Mouse (Mus musculus) liver, embryonic 14.5 days (tissue): ENCODE measurements around the gene Rfx2. TPM values are rescaled to one million over a fixed set of nuclear protein-coding genes. Genes with fewer than 3 reads are reported as not detected.
A peak's percentile ranks its signal among the peaks of the same experiment; 100 is the strongest.

Experiments used
- ATAC-seq: fragments of 200-750 bp; cut with Nextera tagmentation; 2 replicates; pipeline ENCODE4 v1.8.0; 2017; ENCODE audit warnings: moderate number of reproducible peaks, mild to moderate bottlenecking, moderate library complexity; ENCODE audit not compliant: insufficient read depth
- DNase-seq, 3 experiments: peaks; one replicate each; pipeline ENCODE4 v3.0.0-alpha.2; 2012 to 2013; ENCODE audit warnings: low read depth in 3 of 3, low spot score in 3 of 3
- H3K27ac ChIP-seq: fragments of 300-500 bp; sonication (generic); 2 replicates; pipeline ENCODE4 v1.5.1; 2014; ENCODE audit warnings: moderate library complexity, mild to moderate bottlenecking, control low read depth, inconsistent platforms
- H3K27me3 ChIP-seq: fragments of 300-500 bp; sonication (generic); 2 replicates; pipeline ENCODE4 v1.6.1; 2014; ENCODE audit warnings: mild to moderate bottlenecking, low read length, moderate library complexity; ENCODE audit not compliant: control insufficient read depth, insufficient read depth
- H3K36me3 ChIP-seq: fragments of 300-500 bp; sonication (generic); replicated peaks from 2 replicates; pipeline ENCODE4 v1.6.1; 2014; ENCODE audit warnings: low read depth; ENCODE audit not compliant: control insufficient read depth, insufficient read depth
- H3K4me1 ChIP-seq, 2 experiments: fragments of 200-500 bp in 1 of 2; fragments of 300-500 bp in 1 of 2; sonication (generic) in 1 of 2; replicated peaks; 2 replicates each; pipeline ENCODE4 v1.6.1; 2012 to 2014; ENCODE audit warnings: antibody characterized with exemption in 1 of 2, inconsistent platforms in 1 of 2, low read length in 1 of 2; ENCODE audit not compliant: control insufficient read depth in 2 of 2, insufficient read depth in 2 of 2
- H3K4me2 ChIP-seq: fragments of 300-500 bp; sonication (generic); 2 replicates; pipeline ENCODE4 v1.6.1; 2014; ENCODE audit warnings: low read depth, mild to moderate bottlenecking, control low read depth, moderate library complexity
- H3K4me3 ChIP-seq, 2 experiments: fragments of 200-500 bp in 1 of 2; fragments of 300-500 bp in 1 of 2; sonication (generic) in 1 of 2; 2 replicates each; pipeline ENCODE4 v1.5.1; 2012 to 2014; ENCODE audit warnings: low read depth in 2 of 2, low read length in 2 of 2, mild to moderate bottlenecking in 2 of 2, control low read depth in 1 of 2, inconsistent platforms in 1 of 2, moderate library complexity in 1 of 2; ENCODE audit not compliant: insufficient read depth in 1 of 2
- H3K9ac ChIP-seq: fragments of 300-500 bp; sonication (generic); replicated peaks from 2 replicates; pipeline ENCODE4 v1.6.1; 2014; ENCODE audit warnings: mild to moderate bottlenecking, control low read depth, moderate library complexity
- H3K9me3 ChIP-seq: fragments of 300-500 bp; sonication (generic); 2 replicates; pipeline ENCODE4 v1.6.1; 2016; ENCODE audit warnings: low read length, mixed read lengths; ENCODE audit not compliant: control insufficient read depth
- CTCF ChIP-seq: IDR thresholded peaks from 2 replicates; pipeline ENCODE4 v1.5.1; 2016; ENCODE audit warnings: antibody characterized with exemption, low read depth, control low read depth
- EP300 ChIP-seq: IDR thresholded peaks from 2 replicates; pipeline ENCODE4 v1.6.1; 2016; ENCODE audit warnings: antibody characterized with exemption, low read depth
- WGBS: fragments of 180-500 bp; shearing (Covaris S2); extraction: QIAGEN DNeasy Blood & Tissue Kit; methylation state at CpG from one replicate; pipeline ENCODE4 v1.1.7; 2014; ENCODE audit not compliant: insufficient replicate concordance; 5-methylcytosine and 5-hydroxymethylcytosine counted together
- polyA plus RNA-seq, 2 experiments: library from polyadenylated mRNA; depleted of rRNA in 1 of 2; stranded (reverse) in 1 of 2; unstranded in 1 of 2; fragments of >200 nt; fragmentation: Nextera tagmentation in 1 of 2; extraction: Ambion mirVana in 1 of 2; gene quantifications; 2 replicates each; pipeline versions ENCODE4 v1.2.1 to v1.2.3; 2012 to 2014

The Rfx2 gene
- polyA plus RNA-seq, 2 experiments, result 6.8 to 10.7 TPM

GRCm38 (mm10) chr17:56751404-56752072, 79.3 kb downstream of the Rfx2 start:
- H3K27me3 ChIP-seq, result peaks cover 58% of the 10 kb centered on the region

GRCm38 (mm10) chr17:56744173-56744572, 86.6 kb downstream of the Rfx2 start:
- no peak overlapping the region for H3K4me3 ChIP-seq
- no peaks in the 10 kb centered on the region for H3K27me3 ChIP-seq
- ATAC-seq, result no peak
- no peak for DNase-seq
- H3K9me3 ChIP-seq, result no peaks in the 10 kb centered on the region
- no peak overlapping the region for H3K4me2 ChIP-seq
- H3K27ac ChIP-seq, result no peak overlapping the region
- no peaks in the 10 kb centered on the region for H3K36me3 ChIP-seq
- H3K4me1 ChIP-seq, result no peaks in the 10 kb centered on the region
- no peak for TF ChIP-seq EP300
- no peak for TF ChIP-seq CTCF
- H3K9ac ChIP-seq, result no peak overlapping the region
- 44% methylated on average over 5 of the region's 5 CpGs for WGBS

More at GRCm38 (mm10) chr17:56751404-56752072, 79.3 kb downstream of the Rfx2 start:
- Histone ChIP-seq H3K27ac (no peak overlapping the region), H3K36me3 (no peaks in the 10 kb centered on the region), H3K9ac (no peak overlapping the region), H3K4me1 (no peaks in the 10 kb centered on the region), H3K9me3 (no peaks in the 10 kb centered on the region), H3K4me3 (no peak overlapping the region), H3K4me2 (peak overlapping the region; percentile 39)
- DNase-seq (no peak), ATAC-seq (peak; percentile 71)
- TF ChIP-seq EP300, result no peak
- no peak for TF ChIP-seq CTCF
- 26% methylated on average over 71 of the region's 71 CpGs for WGBS

- TF ChIP-seq EP300 (no peak), CTCF (no peak)
- H3K27ac ChIP-seq, result no peak overlapping the region
- no peak overlapping the region for H3K4me2 ChIP-seq
- no peaks in the 10 kb centered on the region for H3K36me3 ChIP-seq
- DNase-seq (no peak), ATAC-seq (no peak)
- H3K27me3 ChIP-seq, result no peaks in the 10 kb centered on the region
- 69% methylated on average over 17 of the region's 17 CpGs for WGBS
- H3K4me3 ChIP-seq, result no peak overlapping the region
- no peak overlapping the region for H3K9ac ChIP-seq
- no peaks in the 10 kb centered on the region for H3K4me1 ChIP-seq
- no peaks in the 10 kb centered on the region for H3K9me3 ChIP-seq
Observed at GRCm38 (mm10) chr17:56740788-56741160, 90.0 kb downstream of the Rfx2 start.

GRCm38 (mm10) chr17:56740118-56740787, 90.6 kb downstream of the Rfx2 start:
- no peaks in the 10 kb centered on the region for H3K27me3 ChIP-seq
- no peaks in the 10 kb centered on the region for H3K36me3 ChIP-seq
- no peaks in the 10 kb centered on the region for H3K9me3 ChIP-seq
- H3K9ac ChIP-seq, result no peak overlapping the region
- no peaks in the 10 kb centered on the region for H3K4me1 ChIP-seq
- no peak overlapping the region for H3K27ac ChIP-seq
- no peak overlapping the region for H3K4me3 ChIP-seq
- WGBS, result 66% methylated on average over 17 of the region's 17 CpGs
- no peak overlapping the region for H3K4me2 ChIP-seq
- ATAC-seq, result no peak
- TF ChIP-seq CTCF, result no peak
- TF ChIP-seq EP300, result no peak
- no peak for DNase-seq

- TF ChIP-seq CTCF (no peak), EP300 (no peak)
- H3K9ac ChIP-seq, result no peak overlapping the region
- ATAC-seq, result no peak
Observed at GRCm38 (mm10) chr17:56738221-56738620, 92.6 kb downstream of the Rfx2 start.

More at GRCm38 (mm10) chr17:56738221-56738620, 92.6 kb downstream of the Rfx2 start:
- no peak for DNase-seq
- Histone ChIP-seq H3K4me1 (no peaks in the 10 kb centered on the region), H3K36me3 (no peaks in the 10 kb centered on the region), H3K27ac (no peak overlapping the region), H3K27me3 (no peaks in the 10 kb centered on the region; the same call in 1 of the 2 replicates), H3K9me3 (no peaks in the 10 kb centered on the region), H3K4me2 (no peak overlapping the region), H3K4me3 (no peak overlapping the region)
- 63% methylated on average over 10 of the region's 10 CpGs for WGBS
